ENCODE assay signal across 9 mouse cellular contexts in genomic region chr17:37203206-37203916, GRCm38 (mm10). TPM values are rescaled to one million over a fixed set of nuclear protein-coding genes. Genes with fewer than 3 reads are reported as not detected.
DNase-seq lines count a peak whose midpoint lies in the region; ATAC-seq and TF ChIP-seq lines count a peak whose summit lies in the region.
"Had no signal": no experiment of that assay in that cellular context is flagged by ENCODE, and none has a peak within 500 bp of the region (broad histone marks: within the 10 kb centered on the region; RNA-seq: fewer than 3 reads in every experiment).

No protein-coding gene starts in this region.

- WGBS in forebrain, embryonic 14.5 days: 2% methylated on average over 4 of the region's 4 CpGs
- WGBS in hindbrain, embryonic 11.5 days: 0% methylated on average over 4 of the region's 4 CpGs

- ATAC-seq in forebrain, embryonic 14.5 days: peak; percentile 88
- ATAC-seq in hindbrain, embryonic 11.5 days (ENCODE audit: low FRiP score): peak; percentile 82

- H3K9me3 ChIP-seq in ES-E14 (ENCODE audit: control insufficient read depth, insufficient read depth, low read depth, low read length): no peaks in the 10 kb centered on the region
- no peaks in the 10 kb centered on the region for H3K9me3 ChIP-seq in forebrain, embryonic 14.5 days (replicated peaks; ENCODE audit: control insufficient read depth, low read length)
- H3K9me3 ChIP-seq in hindbrain, embryonic 11.5 days (ENCODE audit: control insufficient read depth, low read length): no peaks in the 10 kb centered on the region

- H3K27ac ChIP-seq in ES-E14 (ENCODE audit: insufficient read depth, low read depth, low read length, poor library complexity, severe bottlenecking): no peak overlapping the region
- no peak overlapping the region for H3K27ac ChIP-seq in forebrain, embryonic 14.5 days (ENCODE audit: low read depth, low read length)
- H3K27ac ChIP-seq in hindbrain, embryonic 11.5 days (ENCODE audit: low read depth, low read length): no peak overlapping the region
- H3K27ac ChIP-seq: macrophage had no signal

- no peaks in the 10 kb centered on the region for H3K4me1 ChIP-seq in ES-E14 (ENCODE audit: control insufficient read depth in 2 of 2, insufficient read depth in 2 of 2, low read length in 2 of 2, poor library complexity in 1 of 2)
- H3K4me1 ChIP-seq in forebrain, embryonic 14.5 days (ENCODE audit: control insufficient read depth, insufficient read depth, low read length): no peaks in the 10 kb centered on the region
- no peaks in the 10 kb centered on the region for H3K4me1 ChIP-seq in hindbrain, embryonic 11.5 days (replicated peaks; ENCODE audit: control insufficient read depth, insufficient read depth, low read length)

- no peak overlapping the region for H3K4me3 ChIP-seq in ES-E14 (ENCODE audit: insufficient read depth in 1 of 2, low read depth in 1 of 2, low read length in 2 of 2, poor library complexity in 1 of 2, severe bottlenecking in 1 of 2)
- no peak overlapping the region for H3K4me3 ChIP-seq in forebrain, embryonic 14.5 days (ENCODE audit: low read depth, low read length)
- H3K4me3 ChIP-seq in hindbrain, embryonic 11.5 days (ENCODE audit: low read depth, low read length): no peak overlapping the region

- peaks cover 5% of the 10 kb centered on the region for H3K27me3 ChIP-seq in forebrain, embryonic 14.5 days (replicated peaks; ENCODE audit: control insufficient read depth, insufficient read depth, low read length)
- peaks cover under 1% of the 10 kb centered on the region; the same call in 1 of the 2 replicates for H3K27me3 ChIP-seq in hindbrain, embryonic 11.5 days (ENCODE audit: control insufficient read depth, insufficient read depth, low read length)

- H3K4me2 ChIP-seq in forebrain, embryonic 14.5 days (ENCODE audit: low read length): no peak overlapping the region
- no peak overlapping the region for H3K4me2 ChIP-seq in hindbrain, embryonic 11.5 days (replicated peaks; ENCODE audit: low read depth, low read length)

- in situ Hi-C loops in ES-E14 (cut with MboI; ENCODE audit: low sequenced_read_pairs in 2 of 2, unreplicated experiment in 2 of 2): loop anchor here (5.0 to 10.0 kb wide), 2 partner anchors 309 to 311 kb away; partner anchors contain the start of genes Trim40 (in 2 of the 2) and Trim31 (in 1 of the 2)

- H3K36me3 ChIP-seq in ES-E14 (ENCODE audit: control insufficient read depth, insufficient read depth, low read length, poor library complexity, severe bottlenecking): no peaks in the 10 kb centered on the region
- no peaks in the 10 kb centered on the region for H3K36me3 ChIP-seq in forebrain, embryonic 14.5 days (ENCODE audit: control insufficient read depth, insufficient read depth, low read length)
- H3K36me3 ChIP-seq in hindbrain, embryonic 11.5 days (ENCODE audit: control insufficient read depth, insufficient read depth, low read length): no peaks in the 10 kb centered on the region

- peak; percentile 77 for DNase-seq in ES-E14 (ENCODE audit: low read depth, low spot score)
- peak; percentile 58 for DNase-seq in c-Kit-positive CD71-negative TER-119-negative erythroid progenitor cells, embryonic 14.5 days (ENCODE audit: low read depth)
- peak; percentile 93 for DNase-seq in forebrain, embryonic 14.5 days (ENCODE audit: low spot score)
- peak; percentile 87 for DNase-seq in hindbrain, embryonic 11.5 days (ENCODE audit: low spot score)
- peak; percentile 86 for DNase-seq in layer of hippocampus, adult 9-10 months (ENCODE audit: low spot score)
- DNase-seq in lung, postnatal 14 days: peak; percentile 84
- peak; percentile 84 for DNase-seq in retina, postnatal 1 day
- peak; percentile 61 to 64 for DNase-seq in urinary bladder, adult 18-20 months (ENCODE audit: low spot score in 2 of 2)

- H3K9ac ChIP-seq in ES-E14 (ENCODE audit: insufficient read depth, low read depth, low read length, poor library complexity, severe bottlenecking): no peak overlapping the region
- H3K9ac ChIP-seq in forebrain, embryonic 14.5 days (ENCODE audit: low read length): no peak overlapping the region
- H3K9ac ChIP-seq in hindbrain, embryonic 11.5 days (ENCODE audit: low read depth, low read length): no peak overlapping the region

TF ChIP-seq in ES-E14, 5 proteins besides CTCF, POLR2A, EP300 and RAD21:
- TF ChIP-seq HCFC1 (IDR thresholded peaks at IDR 0.05; ENCODE audit: borderline replicate concordance, insufficient read depth, low read length) (no peak), ZNF384 (IDR thresholded peaks at IDR 0.05; ENCODE audit: low read depth, low read length) (peak; percentile 56; the same call in 1 of the 2 replicates), ZC3H11A (IDR thresholded peaks at IDR 0.05; ENCODE audit: borderline replicate concordance, low read depth, low read length) (peak; percentile 99)

RNA-seq across cellular contexts. Expression of gene Olfr94, which starts 2.6 kb away (rescaled TPM):
- total RNA-seq in ES-E14 (2012; rRNA removed): not detected in 2 replicates
- not detected in 2 replicates for polyA plus RNA-seq in forebrain, embryonic 14.5 days (2014; fragmentation: Nextera tagmentation; extraction: Ambion mirVana)
- polyA plus RNA-seq in hindbrain, embryonic 11.5 days (2014; fragmentation: Nextera tagmentation; extraction: Ambion mirVana): not detected in 2 replicates
- polyA plus RNA-seq: macrophage had no signal

RNA-seq across cellular contexts. Expression of gene Olfr95, which starts 9.6 kb away (rescaled TPM):
- not detected in 2 replicates for total RNA-seq in ES-E14 (2012; rRNA removed)
- not detected in 2 replicates for polyA plus RNA-seq in forebrain, embryonic 14.5 days (2014; fragmentation: Nextera tagmentation; extraction: Ambion mirVana)
- not detected in 2 replicates for polyA plus RNA-seq in hindbrain, embryonic 11.5 days (2014; fragmentation: Nextera tagmentation; extraction: Ambion mirVana)
- polyA plus RNA-seq: macrophage had no signal

RNA-seq across cellular contexts. Expression of gene Ubd, which starts 9.7 kb away (rescaled TPM):
- total RNA-seq in ES-E14 (2012; rRNA removed): not detected in 2 replicates
- not detected in 2 replicates for polyA plus RNA-seq in forebrain, embryonic 14.5 days (2014; fragmentation: Nextera tagmentation; extraction: Ambion mirVana)
- not detected in 2 replicates for polyA plus RNA-seq in hindbrain, embryonic 11.5 days (2014; fragmentation: Nextera tagmentation; extraction: Ambion mirVana)
- polyA plus RNA-seq: macrophage had no signal

RNA-seq across cellular contexts. Expression of gene Olfr96, which starts 16.6 kb away (rescaled TPM):
- total RNA-seq in ES-E14 (2012; rRNA removed): not detected in 2 replicates
- polyA plus RNA-seq in forebrain, embryonic 14.5 days (2014; fragmentation: Nextera tagmentation; extraction: Ambion mirVana): not detected in 2 replicates
- not detected in 2 replicates for polyA plus RNA-seq in hindbrain, embryonic 11.5 days (2014; fragmentation: Nextera tagmentation; extraction: Ambion mirVana)
- polyA plus RNA-seq: macrophage had no signal

RNA-seq across cellular contexts. Expression of gene Olfr97, which starts 33.8 kb away (rescaled TPM):
- not detected in 2 replicates for total RNA-seq in ES-E14 (2012; rRNA removed)
- polyA plus RNA-seq in forebrain, embryonic 14.5 days (2014; fragmentation: Nextera tagmentation; extraction: Ambion mirVana): not detected in 2 replicates
- not detected in 2 replicates for polyA plus RNA-seq in hindbrain, embryonic 11.5 days (2014; fragmentation: Nextera tagmentation; extraction: Ambion mirVana)
- polyA plus RNA-seq: macrophage had no signal
